Mouse (Mus musculus): ENCODE data around the gene Galntl6.

GRCm38 (mm10) chr8:58081715-58082114 lies 830.7 kb downstream of the Galntl6 start:
- no peak for TF ChIP-seq POLR2A (IDR thresholded peaks at IDR 0.05; ENCODE audit: extremely low read depth, insufficient read depth, low read length)
- TF ChIP-seq CTCF (IDR thresholded peaks at IDR 0.05; ENCODE audit: extremely low read depth, insufficient read depth, low read length), result no peak
